Mouse (Mus musculus): Measurements from ENCODE around the gene Fzr1.

GRCm38 (mm10) chr10:81330007-81330406, 48.3 kb downstream of the Fzr1 start:
- TF ChIP-seq ZKSCAN1 (IDR thresholded peaks at IDR 0.05; ENCODE audit: low read depth, low read length) (no peak), NRF1 (IDR thresholded peaks at IDR 0.05; ENCODE audit: insufficient read depth, low read depth, low read length, poor library complexity, severe bottlenecking) (no peak), GATA1 (IDR thresholded peaks at IDR 0.05; ENCODE audit: low read depth, low read length) (no peak), POLR2A (IDR thresholded peaks at IDR 0.05; ENCODE audit: control insufficient read depth in 1 of 2, insufficient read depth in 1 of 2, low read depth in 1 of 2, low read length in 2 of 2, poor library complexity in 1 of 2) (no peak), EP300 (IDR thresholded peaks at IDR 0.05; ENCODE audit: low read depth in 1 of 2, low read length in 2 of 2) (no peak), RAD21 (IDR thresholded peaks at IDR 0.05; ENCODE audit: low read depth, low read length) (no peak), ZC3H11A (IDR thresholded peaks at IDR 0.05; ENCODE audit: low read depth, low read length) (no peak), MAZ (IDR thresholded peaks at IDR 0.05; ENCODE audit: low read depth, low read length) (no peak), CTCF (IDR thresholded peaks at IDR 0.05 in 2 of 3, conservative IDR thresholded peaks at IDR 0.05 in 1 of 3; ENCODE audit: control insufficient read depth in 1 of 3, insufficient read depth in 1 of 3, low read depth in 2 of 3, low read length in 3 of 3, poor library complexity in 1 of 3, severe bottlenecking in 1 of 3) (no peak), USF2 (IDR thresholded peaks at IDR 0.05; ENCODE audit: borderline replicate concordance in 1 of 2, insufficient read depth in 1 of 2, low read depth in 1 of 2, low read length in 2 of 2) (no peak), POLR2AphosphoS2 (IDR thresholded peaks at IDR 0.05; ENCODE audit: low read length) (no peak)

Data from MEL (cell line).